Mouse (Mus musculus) hindbrain, postnatal 0 days (tissue): Measurements from ENCODE around the gene Adap1. TPM values are rescaled to one million over a fixed set of nuclear protein-coding genes. Genes with fewer than 3 reads are reported as not detected.

Experiments used
- ATAC-seq: fragments of 200-750 bp; cut with Nextera tagmentation; 2 replicates; pipeline ENCODE4 v1.8.0; 2017; ENCODE audit warnings: mild to moderate bottlenecking, moderate TSS enrichment, moderate library complexity
- DNase-seq: peaks from one replicate; pipeline ENCODE4 v3.0.0-alpha.2; 2015; ENCODE audit warnings: low spot score
- H3K27ac ChIP-seq: fragments of 300-500 bp; sonication (generic); 2 replicates; pipeline ENCODE4 v1.5.1; 2014; ENCODE audit warnings: mild to moderate bottlenecking
- H3K27me3 ChIP-seq: fragments of 300-500 bp; sonication (generic); 2 replicates; pipeline ENCODE4 v1.6.1; 2014; ENCODE audit warnings: low read length, mixed read lengths; ENCODE audit not compliant: insufficient read depth
- H3K36me3 ChIP-seq: fragments of 300-500 bp; sonication (generic); 2 replicates; pipeline ENCODE4 v1.6.1; 2014; ENCODE audit warnings: low read length, mixed read lengths; ENCODE audit not compliant: insufficient read depth
- H3K4me1 ChIP-seq: fragments of 300-500 bp; sonication (generic); 2 replicates; pipeline ENCODE4 v1.6.1; 2014; ENCODE audit warnings: antibody characterized with exemption, low read length, mixed read lengths; ENCODE audit not compliant: insufficient read depth
- H3K4me2 ChIP-seq: fragments of 300-500 bp; sonication (generic); 2 replicates; pipeline ENCODE4 v1.6.1; 2014; ENCODE audit warnings: low read depth, mild to moderate bottlenecking, low read length, moderate library complexity, mixed read lengths
- H3K4me3 ChIP-seq: fragments of 300-500 bp; sonication (generic); 2 replicates; pipeline ENCODE4 v1.5.1; 2014; ENCODE audit warnings: low read length
- H3K9ac ChIP-seq: fragments of 300-500 bp; sonication (generic); replicated peaks from 2 replicates; pipeline ENCODE4 v1.6.1; 2014; ENCODE audit warnings: mild to moderate bottlenecking, low read length, moderate library complexity, mixed read lengths
- H3K9me3 ChIP-seq: fragments of 300-500 bp; sonication (generic); 2 replicates; pipeline ENCODE4 v1.6.1; 2016; ENCODE audit warnings: low read length, mixed read lengths
- CTCF ChIP-seq: IDR thresholded peaks from 2 replicates; pipeline ENCODE4 v1.5.1; 2016; ENCODE audit warnings: antibody characterized with exemption, control low read depth, low read depth
- WGBS: fragments of 180-500 bp; shearing (Covaris S2); extraction: QIAGEN DNeasy Blood & Tissue Kit; methylation state at CpG from one replicate; pipeline ENCODE4 v1.1.7; 2014; 5-methylcytosine and 5-hydroxymethylcytosine counted together
- polyA plus RNA-seq: library from polyadenylated mRNA; unstranded; fragments of >200 nt; fragmentation: Nextera tagmentation; extraction: Ambion mirVana; gene quantifications from 2 replicates; pipeline ENCODE4 v1.2.1, GENCODE M21; 2015
- total RNA-seq: library from RNA; depleted of rRNA; stranded (reverse); fragments of >200 nt; gene quantifications from 2 replicates; pipeline ENCODE4 v1.2.3, GENCODE M21; 2014

Adap1 gene
- total and polyA plus RNA-seq, 2 experiments from 2014 or later, result 128 to 242 TPM

- Histone ChIP-seq H3K27ac (no peak overlapping the region), H3K36me3 (peaks cover 50% of the 10 kb centered on the region), H3K27me3 (no peaks in the 10 kb centered on the region), H3K9ac (no peak overlapping the region), H3K4me3 (no peak overlapping the region), H3K4me1 (0 out of 2 replicates have a peak, but pooled peaks cover 2% of the 10 kb centered on the region), H3K4me2 (no peak overlapping the region), H3K9me3 (no peaks in the 10 kb centered on the region)
- 90% methylated on average over 4 of the region's 4 CpGs for WGBS
- no peak for DNase-seq
- no peak for TF ChIP-seq CTCF
- ATAC-seq, result no peak
These were observed 57.8 kb downstream of the Adap1 start for GRCm38 (mm10) chr5:139267661-139268060.

DNA sequence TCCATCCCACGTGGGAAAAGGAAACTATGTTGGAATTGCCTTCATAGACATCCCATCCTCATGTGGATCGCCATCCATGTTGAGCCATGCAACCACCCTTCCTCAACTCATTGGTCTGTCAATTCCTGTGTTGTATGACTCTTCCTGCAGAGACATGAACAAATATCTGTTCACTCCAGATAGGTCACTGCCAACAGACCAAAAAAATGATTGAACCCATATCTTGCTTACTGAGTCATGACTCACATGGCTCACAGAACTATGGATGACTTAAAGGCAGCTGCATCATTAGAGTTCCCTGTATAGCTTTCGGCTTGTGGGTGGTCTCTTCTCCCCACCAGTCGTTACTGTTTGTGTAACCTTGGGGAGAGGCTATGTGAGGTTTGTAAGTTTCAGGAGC lies 64.0 kb downstream of the Adap1 start:
- ATAC-seq (no peak), DNase-seq (no peak)
- H3K4me2 ChIP-seq, result no peak overlapping the region
- WGBS, result 96% methylated on average over 4 of the region's 4 CpGs
- TF ChIP-seq CTCF, result no peak
- H3K36me3 ChIP-seq, result peaks cover 47% of the 10 kb centered on the region
- no peak overlapping the region for H3K9ac ChIP-seq
- H3K9me3 ChIP-seq, result no peaks in the 10 kb centered on the region
- H3K4me1 ChIP-seq, result no peaks in the 10 kb centered on the region
- no peak overlapping the region for H3K27ac ChIP-seq
- no peak overlapping the region for H3K4me3 ChIP-seq
- H3K27me3 ChIP-seq, result no peaks in the 10 kb centered on the region

GRCm38 (mm10) chr5:139259853-139260252 lies 65.6 kb downstream of the Adap1 start:
- H3K4me3 ChIP-seq, result no peak overlapping the region
- 67% methylated on average over 5 of the region's 5 CpGs for WGBS
- no peak for ATAC-seq
- no peak for TF ChIP-seq CTCF
- H3K36me3 ChIP-seq, result peaks cover 32% of the 10 kb centered on the region
- H3K4me1 ChIP-seq, result 0 out of 2 replicates have a peak, but pooled peaks cover 3% of the 10 kb centered on the region
- no peaks in the 10 kb centered on the region for H3K27me3 ChIP-seq
- H3K27ac ChIP-seq, result no peak overlapping the region
- no peaks in the 10 kb centered on the region for H3K9me3 ChIP-seq
- no peak overlapping the region for H3K4me2 ChIP-seq
- H3K9ac ChIP-seq, result no peak overlapping the region
- no peak for DNase-seq

- ATAC-seq (no peak), DNase-seq (no peak)
- WGBS, result 89% methylated on average over 8 of the region's 8 CpGs
- Histone ChIP-seq H3K27ac (no peak overlapping the region), H3K4me1 (peaks cover 11% of the 10 kb centered on the region), H3K4me3 (no peak overlapping the region), H3K4me2 (no peak overlapping the region), H3K9me3 (no peaks in the 10 kb centered on the region), H3K27me3 (no peaks in the 10 kb centered on the region), H3K9ac (no peak overlapping the region), H3K36me3 (peaks cover 19% of the 10 kb centered on the region)
- no peak for TF ChIP-seq CTCF
These were observed 66.9 kb downstream of the Adap1 start for GRCm38 (mm10) chr5:139258371-139259035.

DNA sequence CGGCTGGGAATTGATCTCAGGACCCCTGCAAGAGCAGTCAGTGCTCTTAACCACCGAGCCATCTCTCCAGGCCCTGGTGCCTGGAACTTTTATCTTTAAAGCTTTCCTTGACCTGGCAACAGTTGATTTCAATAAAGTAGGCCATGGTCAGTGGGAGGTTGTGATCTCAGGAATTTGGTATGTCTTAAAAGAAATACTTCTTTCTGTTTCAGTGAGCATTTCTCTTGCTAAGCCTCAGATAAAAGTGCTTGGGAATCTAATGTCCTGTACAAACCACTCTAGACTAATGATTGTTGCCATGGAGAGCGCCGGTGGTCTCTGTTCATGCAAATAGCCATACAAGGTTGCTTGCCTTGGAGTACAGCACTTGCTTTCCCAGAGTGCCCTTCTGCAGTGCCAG lies 67.6 kb downstream of the Adap1 start:
- peaks cover 16% of the 10 kb centered on the region for H3K4me1 ChIP-seq
- H3K9me3 ChIP-seq, result no peaks in the 10 kb centered on the region
- peaks cover 13% of the 10 kb centered on the region; the same call in 1 of the 2 replicates for H3K36me3 ChIP-seq
- no peak overlapping the region for H3K4me2 ChIP-seq
- no peak overlapping the region for H3K9ac ChIP-seq
- no peak for TF ChIP-seq CTCF
- H3K27ac ChIP-seq, result no peak overlapping the region
- ATAC-seq, result no peak
- no peak overlapping the region for H3K4me3 ChIP-seq
- H3K27me3 ChIP-seq, result no peaks in the 10 kb centered on the region
- DNase-seq, result no peak
- 73% methylated on average over 4 of the region's 4 CpGs for WGBS

DNA sequence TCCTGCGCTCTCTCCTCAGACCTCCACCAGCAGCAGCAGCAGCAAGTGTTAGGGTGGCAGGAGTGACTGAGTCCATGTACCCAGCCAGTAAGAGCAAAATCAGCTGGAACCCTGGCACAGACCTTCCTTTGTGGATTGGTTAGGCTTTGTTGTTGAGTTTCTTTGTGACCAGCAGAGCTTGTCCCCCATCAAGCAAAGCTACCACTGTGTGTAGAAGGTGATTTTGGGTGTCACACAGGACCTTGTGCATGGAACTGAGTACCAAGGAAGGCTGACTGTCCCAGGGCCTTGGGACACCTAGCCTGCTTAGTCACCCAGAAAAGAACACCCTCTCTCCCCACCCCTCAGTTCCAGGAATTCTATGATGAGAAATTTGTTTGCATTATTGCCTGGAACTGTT lies 68.2 kb downstream of the Adap1 start:
- Histone ChIP-seq H3K9ac (no peak overlapping the region), H3K36me3 (peaks cover 7% of the 10 kb centered on the region; the same call in 1 of the 2 replicates), H3K9me3 (no peaks in the 10 kb centered on the region), H3K27ac (no peak overlapping the region), H3K4me2 (no peak overlapping the region), H3K27me3 (no peaks in the 10 kb centered on the region), H3K4me3 (no peak overlapping the region), H3K4me1 (peaks cover 16% of the 10 kb centered on the region)
- TF ChIP-seq CTCF, result no peak
- no peak for DNase-seq
- ATAC-seq, result no peak
- 88% methylated on average over 1 of the region's 1 CpGs for WGBS

GRCm38 (mm10) chr5:139256211-139256765 lies 69.1 kb downstream of the Adap1 start:
- peaks cover 16% of the 10 kb centered on the region for H3K4me1 ChIP-seq
- H3K4me3 ChIP-seq, result no peak overlapping the region
- ATAC-seq (no peak), DNase-seq (no peak)
- no peak for TF ChIP-seq CTCF
- H3K27ac ChIP-seq, result no peak overlapping the region
- H3K27me3 ChIP-seq, result no peaks in the 10 kb centered on the region
- no peak overlapping the region for H3K4me2 ChIP-seq
- H3K36me3 ChIP-seq, result 0 out of 2 replicates have a peak, but pooled peaks cover 4% of the 10 kb centered on the region
- no peaks in the 10 kb centered on the region for H3K9me3 ChIP-seq
- 81% methylated on average over 3 of the region's 3 CpGs for WGBS
- H3K9ac ChIP-seq, result no peak overlapping the region
